Mouse (Mus musculus) left cerebral cortex, postnatal 14 days (tissue): ENCODE data around the gene Gcn1l1. TPM values are rescaled to one million over a fixed set of nuclear protein-coding genes. Genes with fewer than 3 reads are reported as not detected.
A peak's percentile ranks its signal among the peaks of the same experiment; 100 is the strongest.
"Not testable (repeated sequence)": the region's sequence is repeated elsewhere in the genome, so short reads cannot be mapped to it uniquely, and the experiment has no call there.

Experiments
- DNase-seq, 2 experiments: peaks; one replicate each; pipeline ENCODE4 v3.0.0; 2021 to 2022; ENCODE audit warnings: low spot score in 2 of 2, mixed read lengths in 1 of 2
- intact Hi-C: fragments of 180-260 bp; cut with DNase I; formaldehyde crosslinking; loops from one replicate; pipeline ENCODE4 v1.15.1; 2025
- total RNA-seq, 2 experiments: library from RNA; stranded (reverse); gene quantifications; 2 replicates each; pipeline ENCODE4 v1.2.3; 2021

Gene Gcn1l1
- total RNA-seq, 2 experiments from 2014 or later, result 64.0 to 69.7 TPM

- intact Hi-C loops, result no loop called here
- DNase-seq, result no peak
These were observed 11.1 kb upstream of the Gcn1l1 start for GRCm38 (mm10) chr5:115553801-115554420.

- no peak for DNase-seq
- intact Hi-C loops, result no loop called here
These were observed 10.3 kb upstream of the Gcn1l1 start for GRCm38 (mm10) chr5:115554536-115555291.

- DNase-seq, result peak; percentile 83 to 87
- intact Hi-C loops, result no loop called here
These were observed 8.8 kb upstream of the Gcn1l1 start for GRCm38 (mm10) chr5:115556217-115556616.

- intact Hi-C loops, result loop anchor here (2.0 kb wide), 1 partner anchor 51 kb away; the partner anchor contains the start of gene Pxn
- no peak for DNase-seq
These were observed 6.8 kb upstream of the Gcn1l1 start for GRCm38 (mm10) chr5:115558182-115558794.

GRCm38 (mm10) chr5:115559237-115560101, 5.6 kb upstream of the Gcn1l1 start, which contains the start of gene Rplp0:
Rplp0 (plus strand) TSS chr5:115559467.
- peak; percentile 100 for DNase-seq
- intact Hi-C loops, result loop anchor here (2.0 kb wide), 1 partner anchor 53 kb away; the partner anchor contains the start of gene Pxn

- DNase-seq, result no peak
- intact Hi-C loops, result no loop called here
These were observed 4.6 kb upstream of the Gcn1l1 start for GRCm38 (mm10) chr5:115560336-115560905.

GRCm38 (mm10) chr5:115563771-115564585, 1.1 kb upstream of the Gcn1l1 start:
- intact Hi-C loops, result no loop called here
- no peak for DNase-seq

- no peak for DNase-seq
- intact Hi-C loops, result no loop called here
These were observed 349 bp downstream of the Gcn1l1 start for GRCm38 (mm10) chr5:115565403-115565802.

GRCm38 (mm10) chr5:115568681-115569080, 3.6 kb downstream of the Gcn1l1 start:
- intact Hi-C loops, result no loop called here
- DNase-seq, result no peak

GRCm38 (mm10) chr5:115569308-115569707, 4.3 kb downstream of the Gcn1l1 start:
- intact Hi-C loops, result no loop called here
- no peak for DNase-seq

GRCm38 (mm10) chr5:115569721-115570120, 4.7 kb downstream of the Gcn1l1 start:
- DNase-seq, result no peak
- intact Hi-C loops, result no loop called here

GRCm38 (mm10) chr5:115571086-115571485, 6.0 kb downstream of the Gcn1l1 start:
- intact Hi-C loops, result no loop called here
- peak; percentile 75 to 92 for DNase-seq

- intact Hi-C loops, result no loop called here
- peak; percentile 50 to 71 for DNase-seq
These were observed 7.9 kb downstream of the Gcn1l1 start for GRCm38 (mm10) chr5:115572679-115573535.

GRCm38 (mm10) chr5:115574992-115575391, 9.9 kb downstream of the Gcn1l1 start:
- DNase-seq, result peak in 1 of 2 experiments; percentile 48
- intact Hi-C loops, result no loop called here

GRCm38 (mm10) chr5:115577686-115578085, 12.6 kb downstream of the Gcn1l1 start:
- intact Hi-C loops, DNase-seq: not testable (repeated sequence)

- intact Hi-C loops, result no loop called here
- no peak for DNase-seq
These were observed 13.9 kb downstream of the Gcn1l1 start for GRCm38 (mm10) chr5:115578922-115579321.

- intact Hi-C loops, result no loop called here
- DNase-seq, result peak in 1 of 2 experiments; percentile 14
These were observed 14.3 kb downstream of the Gcn1l1 start for GRCm38 (mm10) chr5:115579363-115579762.
